Mouse (Mus musculus): ENCODE measurements around the gene Ccnk.

Gene Ccnk

DNA sequence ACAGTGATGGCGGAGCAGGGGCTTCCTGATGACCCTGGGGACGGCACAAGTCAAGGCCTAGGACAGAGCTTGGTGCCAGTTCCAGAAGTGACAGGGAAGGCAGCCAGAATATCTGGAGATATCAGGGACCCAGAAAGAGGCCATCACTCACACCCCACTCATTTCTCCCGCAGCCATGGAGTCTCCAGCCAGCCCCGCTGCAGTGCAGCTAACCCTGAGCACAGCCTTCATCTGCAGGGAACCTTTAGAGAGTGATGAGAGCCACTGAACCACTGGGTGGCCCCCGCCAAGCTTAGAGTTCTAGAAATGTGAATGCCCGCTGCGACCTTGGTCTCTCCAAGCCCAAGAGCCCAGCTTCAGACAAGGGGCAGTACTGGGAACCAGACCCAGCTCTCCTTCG lies 69.6 kb downstream of the Ccnk start:
- DNase-seq: no peak

DNA sequence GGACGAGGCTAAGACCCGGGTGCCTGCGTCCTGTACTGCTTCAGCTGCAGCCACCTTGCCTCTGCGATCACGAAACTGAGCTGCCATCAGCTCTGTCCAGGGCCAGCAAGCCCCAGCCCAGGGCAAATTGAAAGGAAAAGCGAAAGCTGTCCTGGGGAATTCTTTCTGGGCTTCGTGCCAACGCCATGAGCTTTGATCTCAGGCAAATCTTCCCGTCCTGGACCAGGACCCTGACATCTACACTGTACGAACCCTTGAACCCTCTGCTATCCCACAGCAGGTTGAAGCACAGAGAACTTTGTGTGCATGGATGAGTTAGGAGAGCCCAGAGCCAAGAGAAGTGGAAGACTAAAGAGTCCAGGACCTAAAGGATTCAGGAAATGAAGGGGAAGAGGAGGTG lies 70.1 kb downstream of the Ccnk start:
- DNase-seq: no peak

DNA sequence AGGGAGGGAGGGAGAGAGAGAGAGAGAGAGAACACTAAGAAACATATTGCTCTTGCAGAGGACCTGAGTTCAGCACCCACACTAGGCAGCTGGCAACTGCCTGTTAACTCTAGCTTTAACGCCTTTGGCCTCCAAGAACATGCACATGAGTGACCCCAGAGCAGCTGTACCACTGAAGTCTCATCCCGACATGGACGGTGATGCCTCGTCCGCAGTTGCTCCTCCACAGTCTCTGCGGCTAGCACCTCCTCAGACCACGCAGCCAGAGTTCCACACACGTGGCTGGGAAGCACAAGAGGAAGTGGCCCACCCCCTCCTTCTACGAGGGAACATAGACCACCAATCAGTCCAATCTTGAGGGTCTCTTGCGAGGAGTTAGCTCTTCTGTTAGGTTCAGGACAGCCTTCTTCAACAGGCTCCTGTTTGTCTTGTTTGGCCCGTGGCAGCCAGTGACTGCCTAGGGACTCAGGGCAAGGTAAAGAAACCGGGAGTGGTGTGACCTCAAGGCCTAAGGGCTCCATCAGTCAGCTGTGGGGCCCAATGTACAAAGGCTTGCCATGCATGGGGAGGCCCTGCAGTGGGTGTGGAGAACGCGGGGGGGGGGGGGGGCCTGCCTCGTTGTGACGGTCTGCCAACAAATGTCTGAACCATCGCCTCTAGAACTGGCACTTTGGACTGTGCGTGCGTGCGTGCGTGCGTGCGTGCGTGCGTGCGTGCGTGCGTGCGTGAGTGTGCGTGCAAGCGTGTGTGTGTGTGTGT lies 71.8 kb downstream of the Ccnk start:
- DNase-seq: no peak

DNA sequence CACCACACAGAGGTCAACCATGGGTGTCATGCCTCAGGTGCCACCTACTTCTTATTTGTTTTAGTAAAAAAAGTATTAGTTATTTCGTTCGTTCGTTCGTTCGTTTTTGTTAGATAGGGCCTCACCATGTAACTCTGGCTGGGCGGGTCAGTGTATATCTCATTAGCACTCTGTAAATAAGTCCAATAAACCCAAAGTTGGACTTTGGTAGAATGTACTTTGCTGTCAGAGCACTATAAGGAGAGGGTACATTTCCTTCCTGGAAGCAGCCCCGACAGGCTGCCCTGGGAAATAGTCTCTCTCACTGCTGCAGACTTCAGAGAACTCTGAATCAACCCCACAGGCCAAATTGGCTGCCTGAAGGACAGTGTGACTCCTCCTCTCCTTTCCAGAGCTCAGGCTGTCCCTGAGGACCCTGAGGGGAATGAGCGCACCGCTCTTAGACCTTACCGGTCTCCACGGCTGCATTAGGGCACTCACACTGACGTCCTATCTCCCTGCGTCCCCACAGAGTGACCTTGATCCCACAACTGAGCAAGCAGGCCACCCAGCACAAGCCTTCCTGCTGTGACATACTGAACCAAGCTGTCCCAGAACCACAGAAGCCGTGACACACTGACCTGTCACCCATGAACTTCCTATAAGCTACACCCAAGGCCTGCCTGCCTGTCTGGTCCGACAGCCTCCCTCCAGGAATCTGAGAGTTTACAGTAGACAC lies 72.6 kb downstream of the Ccnk start:
- no peak for DNase-seq

All from B cell, adult 2 months (primary cell).